8 mouse cellular contexts compared by ENCODE assay signal in genomic region chr5:65731173-65732007, GRCm38 (mm10). TPM values are rescaled to one million over a fixed set of nuclear protein-coding genes. Genes with fewer than 3 reads are reported as not detected.
DNase-seq lines count a peak whose midpoint lies in the region; ATAC-seq lines count a peak whose summit lies in the region.

No protein-coding gene starts in this region.

- 0 out of 2 replicates have a peak overlapping the region, but pooled peaks have one; percentile 16 for H3K9ac ChIP-seq in liver, embryonic 16.5 days (ENCODE audit: low read depth, low read length)
- H3K9ac ChIP-seq in hindbrain, embryonic 16.5 days (ENCODE audit: low read depth, low read length) = no peak overlapping the region

- no peaks in the 10 kb centered on the region for H3K27me3 ChIP-seq in liver, embryonic 16.5 days (ENCODE audit: control insufficient read depth, insufficient read depth, low read depth, low read length)
- H3K27me3 ChIP-seq in hindbrain, embryonic 16.5 days (replicated peaks; ENCODE audit: control insufficient read depth, insufficient read depth, low read length) = no peaks in the 10 kb centered on the region

- peak; percentile 99 for ATAC-seq in liver, embryonic 16.5 days (ENCODE audit: low read depth)
- ATAC-seq in hindbrain, embryonic 16.5 days = no peak

- DNase-seq in ZHBTc4 (ENCODE audit: low read depth, low spot score) = peak; percentile 33
- DNase-seq in embryo, embryonic 10.5 days (ENCODE audit: low spot score) = peak; percentile 23
- DNase-seq in heart, postnatal 25 days (ENCODE audit: low spot score) = peak; percentile 38
- no peak for DNase-seq in cerebellum, postnatal 25 days
- no peak for DNase-seq in urinary bladder, postnatal 4 days (ENCODE audit: low spot score in 2 of 2)
- no peak for DNase-seq in thymus, postnatal 0 days (ENCODE audit: low spot score)

- no peak overlapping the region for H3K4me3 ChIP-seq in liver, embryonic 16.5 days (ENCODE audit: low read depth, low read length)
- no peak overlapping the region for H3K4me3 ChIP-seq in hindbrain, embryonic 16.5 days (ENCODE audit: low read length)

- peaks cover 22% of the 10 kb centered on the region for H3K4me1 ChIP-seq in liver, embryonic 16.5 days (ENCODE audit: control insufficient read depth, low read depth, low read length)
- no peaks in the 10 kb centered on the region for H3K4me1 ChIP-seq in hindbrain, embryonic 16.5 days (ENCODE audit: control insufficient read depth, insufficient read depth, low read depth, low read length)

- H3K36me3 ChIP-seq in liver, embryonic 16.5 days (ENCODE audit: control insufficient read depth, insufficient read depth) = no peaks in the 10 kb centered on the region
- H3K36me3 ChIP-seq in hindbrain, embryonic 16.5 days (ENCODE audit: control insufficient read depth, insufficient read depth, low read length) = no peaks in the 10 kb centered on the region

- H3K27ac ChIP-seq in liver, embryonic 16.5 days (ENCODE audit: low read length) = peak overlapping the region; percentile 75
- H3K27ac ChIP-seq in hindbrain, embryonic 16.5 days (ENCODE audit: low read depth, low read length) = no peak overlapping the region; the same call in 1 of the 2 replicates

- H3K4me2 ChIP-seq in liver, embryonic 16.5 days (ENCODE audit: low read depth, low read length) = peak overlapping the region; percentile 45
- no peak overlapping the region for H3K4me2 ChIP-seq in hindbrain, embryonic 16.5 days (ENCODE audit: low read length)

- H3K9me3 ChIP-seq in liver, embryonic 16.5 days (replicated peaks; ENCODE audit: control insufficient read depth, low read length) = no peaks in the 10 kb centered on the region
- no peaks in the 10 kb centered on the region for H3K9me3 ChIP-seq in hindbrain, embryonic 16.5 days (ENCODE audit: control insufficient read depth, low read length)

- 19% methylated on average over 9 of the region's 9 CpGs for WGBS in liver, embryonic 16.5 days (ENCODE audit: insufficient replicate concordance)
- 53% methylated on average over 9 of the region's 9 CpGs for WGBS in hindbrain, embryonic 16.5 days

- intact Hi-C loops in heart, postnatal 25 days (cut with DNase I) = no loop called here

RNA-seq across cellular contexts. Expression of gene N4bp2, which starts 31.9 kb away (rescaled TPM):
- total RNA-seq in heart, postnatal 25 days (2021) = 10 to 100 TPM; 15.7 to 15.9 TPM
- 7.4 and 7.5 TPM in 2 replicates for polyA plus RNA-seq in liver, embryonic 16.5 days (2015; fragmentation: Nextera tagmentation; extraction: Ambion mirVana)
- polyA plus RNA-seq in thymus, postnatal 0 days (2015; fragmentation: Nextera tagmentation; extraction: Ambion mirVana) = 23.6 and 26.9 TPM in 2 replicates
- polyA plus RNA-seq in hindbrain, embryonic 16.5 days (2015; fragmentation: Nextera tagmentation; extraction: Ambion mirVana) = 12.0 and 12.1 TPM in 2 replicates

RNA-seq across cellular contexts. Expression of gene Pds5a, which starts 33.3 kb away (rescaled TPM):
- 10 to 100 TPM; 59.5 to 60.2 TPM for total RNA-seq in heart, postnatal 25 days (2021)
- polyA plus RNA-seq in liver, embryonic 16.5 days (2015; fragmentation: Nextera tagmentation; extraction: Ambion mirVana) = 15.7 and 17.3 TPM in 2 replicates
- 59.6 and 66.5 TPM in 2 replicates for polyA plus RNA-seq in thymus, postnatal 0 days (2015; fragmentation: Nextera tagmentation; extraction: Ambion mirVana)
- 27.7 and 35.0 TPM in 2 replicates for polyA plus RNA-seq in hindbrain, embryonic 16.5 days (2015; fragmentation: Nextera tagmentation; extraction: Ambion mirVana)

Comparison
In these comparisons a context has a peak if more than half of its experiments do, and no peak if none do; other contexts are left out.
1. DNase-seq: peak in ZHBTc4 (single experiment), embryo, embryonic 10.5 days (single experiment) and heart, postnatal 25 days (single experiment); none in cerebellum, postnatal 25 days (0 of 2), urinary bladder, postnatal 4 days (0 of 2) and thymus, postnatal 0 days (single experiment).